Mouse (Mus musculus) layer of hippocampus, postnatal 25 days (tissue): ENCODE measurements at regions not wholly inside any gene's neighbourhood (a gene's known extent, or its start where the extent isn't known, plus 50 kb on each side); places are given as distances from the start of the nearest gene placed in this dataset.

Experiments
- DNase-seq, 2 experiments: peaks; one replicate each; pipeline ENCODE4 v3.0.0; 2022; ENCODE audit warnings: mixed read lengths in 2 of 2, low spot score in 1 of 2; ENCODE audit errors: extremely low spot score in 1 of 2

DNA sequence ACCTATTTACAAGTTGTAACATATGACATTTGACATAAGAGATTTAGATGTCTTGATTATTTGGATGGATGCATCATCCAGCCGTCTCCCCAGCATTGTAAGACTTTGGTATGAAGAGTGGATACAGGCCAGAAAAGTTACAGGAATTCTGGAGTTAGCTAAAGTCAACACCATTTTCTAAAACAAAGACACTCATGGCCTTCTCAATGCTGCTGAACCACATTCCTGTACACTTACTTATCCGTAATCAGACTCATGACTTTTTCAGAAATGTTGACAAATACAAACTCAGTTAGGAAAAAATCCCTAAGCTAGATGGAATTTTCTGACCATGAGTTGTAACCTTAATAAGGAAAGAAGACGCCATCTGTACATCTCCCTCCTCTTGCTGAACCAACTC lies 111.5 kb upstream of the Bdnf start:
- DNase-seq = no peak

DNA sequence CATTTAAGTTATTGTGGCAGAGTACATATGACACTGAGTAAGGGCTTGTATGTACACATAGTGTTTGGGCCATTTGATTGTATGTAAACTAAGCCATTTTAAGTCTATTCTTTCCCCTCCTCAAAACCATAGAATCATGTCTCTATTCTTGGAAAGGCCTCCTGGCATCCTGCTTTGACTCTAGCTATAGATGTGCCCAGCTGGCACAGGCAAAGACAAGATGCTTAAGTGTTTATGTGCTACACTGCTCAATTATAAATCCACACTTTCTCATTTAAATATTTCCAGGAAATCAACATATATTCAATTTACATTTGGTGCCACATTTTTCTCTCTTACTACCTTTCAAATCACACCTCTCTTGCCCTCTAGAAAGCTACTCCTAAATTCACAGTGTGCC lies 97.6 kb upstream of the Bdnf start:
- DNase-seq = no peak

- DNase-seq = no peak
Observed at GRCm38 (mm10) chr2:109578870-109579310, 95.6 kb upstream of the Bdnf start.

DNA sequence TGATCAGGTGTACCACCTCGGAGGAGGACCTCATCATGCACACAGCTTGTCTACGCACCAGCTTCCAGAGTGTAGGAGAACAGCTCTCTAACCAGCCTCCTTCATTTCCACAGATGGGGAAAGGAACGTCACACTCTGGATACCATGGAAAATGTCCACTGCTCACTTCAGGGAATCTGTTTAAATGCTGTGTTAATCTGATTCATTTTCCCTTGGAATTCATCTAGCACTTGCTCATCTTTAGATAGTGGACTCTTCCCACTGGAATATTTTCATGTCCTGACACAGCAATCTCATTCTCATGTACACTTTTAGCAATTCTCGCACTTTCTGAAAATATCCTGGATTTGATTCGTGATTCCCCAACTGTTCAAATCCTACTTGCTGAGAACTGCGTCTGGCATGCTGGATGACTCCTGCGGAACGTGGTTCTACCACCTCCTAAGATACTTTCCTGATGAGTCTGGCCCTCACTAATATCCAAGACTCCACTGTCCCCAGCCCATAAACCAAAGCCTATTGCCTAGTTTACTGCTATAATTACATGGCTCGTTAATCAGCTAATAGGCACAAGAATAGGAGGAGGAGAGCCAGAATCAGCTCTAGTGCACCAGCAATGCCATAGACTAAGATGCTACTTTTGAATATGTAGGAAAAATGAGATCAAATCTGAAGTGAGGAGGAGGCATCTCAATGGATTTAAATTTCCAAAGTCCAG lies 56.0 kb upstream of the Bdnf start:
- no peak for DNase-seq

GRCm38 (mm10) chr2:109619676-109620075 lies 54.8 kb upstream of the Bdnf start:
- DNase-seq = no peak

DNA sequence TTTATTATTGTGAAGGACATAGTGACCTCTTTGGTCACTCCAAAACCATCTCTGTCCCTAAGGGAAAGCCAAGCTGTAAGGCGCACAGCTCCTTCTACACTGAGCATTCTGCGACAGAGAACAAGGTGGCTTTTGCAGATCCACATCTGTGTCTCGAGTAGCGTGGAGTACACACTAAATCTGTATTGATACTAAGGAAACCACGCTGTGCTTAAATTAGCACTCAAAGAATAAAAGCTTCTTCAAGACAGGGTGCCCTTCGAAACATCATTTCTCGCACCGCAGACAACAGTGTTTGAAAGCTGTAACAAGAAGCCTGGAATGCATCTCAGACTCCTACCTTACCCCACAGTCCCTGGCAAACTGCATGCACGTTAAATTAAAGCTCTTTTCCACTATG lies 52.9 kb upstream of the Bdnf start:
- no peak for DNase-seq
